Mouse (Mus musculus): ENCODE measurements around the gene Zfp869.
"Not testable (repeated sequence)": the region's sequence is repeated elsewhere in the genome, so short reads cannot be mapped to it uniquely, and the experiment has no call there.

Zfp869 gene

DNA sequence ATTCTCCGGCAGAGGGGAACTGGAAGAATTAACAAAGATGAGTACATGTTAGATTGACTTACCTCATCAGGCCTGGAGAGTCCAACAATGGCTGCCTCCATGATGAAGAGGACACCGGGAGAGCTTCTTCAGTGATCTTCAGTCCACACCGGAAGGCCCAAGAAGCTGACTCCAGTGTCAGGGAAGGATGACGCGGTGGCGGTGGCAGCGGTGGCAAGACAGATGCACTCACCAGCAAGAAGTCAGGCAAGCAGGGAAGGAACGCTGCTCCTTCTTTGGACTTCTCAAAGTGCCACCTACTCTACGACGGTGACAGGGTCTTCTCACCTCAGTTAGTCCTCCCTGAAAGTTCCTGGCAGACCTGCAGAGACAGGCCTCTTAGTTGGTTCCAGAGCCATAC lies at the start of gene Zfp869:
TSS of gene Zfp869 (minus strand) at position 101 of the 400 bp plus-strand sequence.
- not testable (repeated sequence) for DNase-seq (ENCODE audit: extremely low spot score)

DNA sequence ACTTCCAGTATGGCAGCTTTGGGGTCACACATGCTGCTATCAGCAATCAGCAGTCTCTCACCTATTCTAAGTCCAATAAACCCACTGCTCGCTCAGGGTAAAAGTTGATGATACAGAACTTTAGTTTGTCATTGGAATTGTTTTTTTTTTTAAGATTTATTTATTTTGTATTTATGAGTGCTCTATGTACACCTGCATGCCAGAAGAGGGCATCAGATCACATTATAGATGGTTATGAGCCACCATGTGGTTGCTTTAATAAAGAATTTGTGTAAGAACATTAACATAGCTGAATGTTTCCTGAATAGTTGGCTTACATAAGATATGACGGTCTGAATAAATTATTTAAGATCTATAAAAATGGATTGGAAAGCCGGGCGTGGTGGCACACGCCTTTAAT lies 47.8 kb upstream of the Zfp869 start:
- no peak for DNase-seq (ENCODE audit: extremely low spot score)

DNA sequence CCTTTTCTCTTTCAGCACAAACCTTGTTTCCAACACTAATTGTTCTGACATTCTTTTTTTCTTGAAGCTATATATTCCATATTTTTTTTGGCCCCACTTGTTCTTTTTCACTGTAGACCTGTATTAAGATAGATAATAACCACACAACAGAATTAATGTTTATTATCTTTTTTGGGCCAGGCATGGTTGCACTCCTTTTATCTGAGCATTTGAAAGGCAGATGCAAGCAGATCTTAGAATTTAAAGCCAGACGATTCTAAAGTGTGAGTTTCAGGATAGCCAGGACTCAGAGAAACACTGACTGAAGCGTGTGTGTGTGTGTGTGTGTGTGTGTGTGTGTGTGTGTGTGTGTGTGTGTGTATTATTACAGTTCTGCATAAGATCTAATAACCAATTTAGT lies 41.9 kb upstream of the Zfp869 start:
- no peak for DNase-seq (ENCODE audit: extremely low spot score)

DNA sequence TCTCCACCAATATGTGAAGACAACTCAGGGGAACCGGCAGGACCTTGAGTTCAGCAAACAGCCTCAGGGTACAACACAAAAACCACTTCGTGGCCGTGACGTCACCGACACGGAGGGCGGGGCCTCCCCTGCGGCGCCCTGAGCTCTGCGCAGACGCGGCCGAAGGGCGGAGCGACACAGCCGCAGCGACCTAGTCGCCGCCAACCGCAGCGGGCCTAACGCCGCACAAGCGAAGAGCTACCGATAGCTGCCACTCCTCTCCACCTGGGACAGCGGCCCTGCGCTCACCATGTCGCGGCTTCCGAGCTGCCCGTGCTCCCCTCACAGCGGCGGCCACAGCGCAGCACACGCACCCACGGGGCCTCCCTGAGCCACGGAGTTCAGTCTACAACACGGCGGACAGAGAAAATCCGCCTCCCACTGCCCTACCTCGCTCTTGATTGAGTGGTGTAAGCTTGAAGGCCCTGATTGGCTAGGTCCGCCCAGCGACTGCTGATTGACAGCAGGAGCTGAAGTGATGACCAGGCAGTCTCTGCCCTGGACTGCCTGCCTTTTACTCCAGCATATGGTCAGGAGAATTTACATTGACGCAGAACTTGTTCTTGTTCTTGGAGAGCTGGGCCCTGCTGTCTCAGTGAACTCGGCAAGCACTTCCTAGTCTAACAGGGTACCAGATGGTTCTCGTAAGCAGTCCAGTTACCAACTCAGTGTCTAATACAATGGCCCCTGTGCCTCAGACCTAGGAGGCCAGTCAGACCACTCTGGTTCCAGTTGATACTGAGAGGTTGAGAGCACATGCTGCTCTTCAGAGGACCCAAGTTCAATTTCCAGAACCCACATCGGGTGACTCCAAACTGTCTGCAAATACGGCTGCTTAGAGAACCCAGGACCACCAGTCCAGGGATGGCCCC lies 39.3 kb upstream of the Zfp869 start, which contains the start of gene Zfp963:
TSS of gene Zfp963 (minus strand) at position 427 of the 911 bp plus-strand sequence.
- peak; percentile 92 for DNase-seq (ENCODE audit: extremely low spot score)

DNA sequence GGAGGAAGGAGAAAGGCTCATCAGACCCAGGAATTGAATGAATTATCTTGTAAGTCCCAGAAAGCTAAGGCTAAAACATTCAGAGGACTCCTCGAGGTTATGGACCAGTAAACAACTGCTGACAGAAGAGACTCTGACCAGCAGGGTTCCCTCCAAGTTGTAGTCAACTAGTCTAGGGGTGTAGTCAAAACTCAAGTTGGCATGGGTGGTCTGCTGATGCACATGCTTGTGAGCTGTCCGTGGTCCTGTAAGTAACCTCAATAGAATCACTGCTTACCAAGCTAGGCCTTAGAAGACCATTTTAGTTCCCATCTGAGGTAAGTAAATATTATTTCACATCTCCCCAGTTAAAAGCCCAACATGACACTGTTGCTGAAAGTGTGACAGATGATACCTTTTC lies 30.7 kb upstream of the Zfp869 start:
- DNase-seq (ENCODE audit: extremely low spot score), result no peak

DNA sequence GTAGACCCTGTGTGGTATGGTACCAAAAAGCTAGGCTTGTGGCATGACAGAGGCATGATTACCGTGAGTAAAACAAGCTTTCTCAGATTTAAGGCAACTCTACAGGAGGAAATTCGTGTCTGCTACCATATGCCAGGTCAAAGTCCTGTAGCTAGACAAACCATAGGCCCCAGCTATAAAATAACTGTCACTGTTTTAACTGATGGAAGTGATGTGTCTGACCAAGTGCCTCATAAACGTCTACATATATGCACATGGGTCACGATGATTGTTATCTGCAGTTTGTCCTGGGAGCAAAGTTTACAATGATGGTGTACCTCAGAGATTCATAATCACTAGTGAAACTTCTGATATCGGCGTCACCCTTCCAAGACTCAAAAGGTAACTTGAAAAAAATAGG lies 30.2 kb upstream of the Zfp869 start:
- DNase-seq (ENCODE audit: extremely low spot score), result no peak

DNA sequence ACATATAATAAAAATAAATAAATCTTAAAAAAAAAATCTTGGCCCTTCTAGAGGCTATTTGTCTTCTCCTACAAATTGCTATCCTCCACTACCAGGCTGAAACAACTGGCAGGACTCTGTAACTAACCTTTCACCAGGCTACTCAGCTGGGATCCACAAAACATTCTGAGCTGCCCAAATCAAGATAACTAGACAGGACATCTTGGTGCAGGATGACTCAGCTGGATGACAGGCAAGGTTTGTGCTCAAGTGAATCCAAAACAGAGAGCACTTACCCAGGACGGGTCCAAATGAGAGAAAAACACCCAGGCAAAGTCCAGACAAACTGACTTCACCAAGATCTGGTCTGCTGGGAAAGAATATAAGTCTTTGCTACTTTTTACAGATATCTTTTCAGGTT lies 25.0 kb upstream of the Zfp869 start:
- no peak for DNase-seq (ENCODE audit: extremely low spot score)

DNA sequence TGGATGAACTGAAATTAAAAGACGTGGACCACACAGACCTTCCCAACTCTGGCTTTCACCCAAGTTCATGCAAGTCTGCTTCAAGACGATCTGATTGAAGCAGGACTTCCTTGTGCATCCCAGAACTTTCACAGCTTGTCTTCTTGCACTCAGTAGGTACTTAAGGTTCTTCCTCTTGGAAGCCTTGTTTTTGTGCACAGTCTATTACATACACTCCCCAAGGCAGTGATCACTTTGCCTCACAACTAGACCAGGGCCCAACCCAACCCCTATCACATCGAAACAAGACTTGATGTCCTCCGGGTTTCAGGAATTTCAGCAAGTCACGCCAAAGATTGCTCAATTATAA lies 6.7 kb upstream of the Zfp869 start:
- DNase-seq (ENCODE audit: extremely low spot score), result no peak

DNA sequence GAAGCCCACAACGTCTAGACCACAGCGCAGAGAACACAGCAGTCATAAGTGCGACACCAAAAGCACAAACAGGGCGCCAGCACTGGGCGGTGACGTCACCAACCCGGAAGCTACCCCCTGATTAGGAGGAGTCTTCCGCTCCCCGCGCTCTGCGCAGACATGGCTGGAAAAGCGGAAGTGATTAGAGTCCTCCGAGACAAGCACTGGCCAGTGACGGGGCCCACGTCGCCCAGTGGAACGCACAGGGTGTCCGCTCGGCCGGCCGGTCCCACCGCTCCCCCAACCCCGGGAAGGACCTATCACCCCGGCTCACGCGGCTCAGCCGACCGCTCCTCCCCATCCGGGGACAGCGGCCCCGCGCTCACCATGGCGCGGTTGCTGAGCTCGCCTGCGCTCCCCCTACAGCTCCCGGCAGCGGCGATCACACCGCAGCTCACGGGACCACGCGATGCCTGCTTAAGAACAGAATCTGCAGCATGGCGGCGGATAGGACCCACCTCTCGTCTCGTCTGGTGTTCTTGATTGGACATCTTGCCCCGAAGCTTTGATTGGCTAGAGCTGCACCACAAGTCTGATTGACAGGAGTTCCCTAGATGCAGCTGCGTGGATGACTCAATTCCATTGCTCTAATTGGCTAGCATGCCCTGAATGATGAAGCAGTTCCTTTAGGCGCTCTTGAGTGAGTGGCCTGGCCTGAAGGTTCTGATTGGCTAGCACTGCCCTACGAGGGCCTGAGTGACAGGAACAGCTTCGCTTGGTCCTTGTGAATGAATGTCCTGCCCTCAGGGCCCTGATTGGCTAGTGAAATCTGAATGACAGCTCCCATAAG lies 6.1 kb upstream of the Zfp869 start:
- DNase-seq (ENCODE audit: extremely low spot score), result peak; percentile 89

DNA sequence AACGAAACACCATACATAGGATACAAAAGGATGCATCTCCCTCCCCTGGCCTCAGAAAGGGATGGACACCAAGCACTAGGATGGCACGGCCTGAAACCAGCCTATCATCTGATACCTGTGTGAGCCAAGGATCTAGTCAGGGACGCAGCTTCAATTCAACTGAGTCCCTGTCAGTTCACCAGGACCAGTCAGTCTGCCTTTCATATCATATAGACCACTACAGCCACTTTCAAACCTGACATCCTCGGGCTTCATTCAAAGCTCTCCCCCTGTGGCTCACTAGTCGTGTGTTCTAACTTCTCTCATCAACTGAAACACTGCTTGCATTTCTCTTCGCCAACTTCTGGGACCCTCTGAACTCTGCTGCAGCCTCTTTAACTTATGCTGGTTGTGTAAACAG lies 4.8 kb upstream of the Zfp869 start:
- DNase-seq (ENCODE audit: extremely low spot score), result no peak

DNA sequence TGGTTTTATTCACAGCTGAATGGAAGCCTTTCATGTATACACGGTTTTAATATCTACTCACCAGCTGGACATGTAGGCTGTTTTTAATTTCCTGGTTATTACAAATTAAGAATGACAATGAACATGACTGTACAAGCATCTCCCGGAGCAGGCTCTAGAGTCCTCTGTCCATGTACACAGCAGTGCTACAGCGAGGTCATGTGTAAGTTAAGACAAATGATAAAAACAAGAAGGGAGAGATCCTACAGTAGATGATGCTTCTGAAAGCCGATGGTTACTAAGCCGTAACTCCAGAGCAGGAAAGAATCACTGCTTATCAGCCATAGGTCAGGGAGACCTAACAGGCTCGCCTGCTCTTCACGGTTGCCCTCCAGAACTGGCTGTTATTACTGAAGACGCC lies 3.0 kb upstream of the Zfp869 start:
- no peak for DNase-seq (ENCODE audit: extremely low spot score)

DNA sequence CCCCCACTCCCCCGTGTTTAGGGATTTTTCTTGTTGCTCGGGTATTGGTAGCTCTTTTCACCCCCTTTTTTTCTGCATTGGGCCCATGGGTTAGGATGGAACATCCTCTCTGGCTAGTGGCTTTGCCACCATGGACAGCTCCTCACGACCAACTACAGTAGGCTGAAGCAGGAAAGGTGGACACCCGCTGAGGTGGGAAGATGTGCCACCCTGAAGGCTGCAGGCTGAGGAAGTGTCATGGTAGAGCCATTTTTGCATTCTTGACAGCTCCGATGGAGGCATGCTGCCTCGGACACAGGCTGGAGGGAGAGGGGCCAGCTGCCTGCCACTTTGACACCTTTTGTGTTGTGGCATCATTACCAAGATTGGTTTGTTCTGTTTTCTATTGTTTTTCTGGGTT lies 8.7 kb downstream of the Zfp869 start:
- no peak for DNase-seq (ENCODE audit: extremely low spot score)

DNA sequence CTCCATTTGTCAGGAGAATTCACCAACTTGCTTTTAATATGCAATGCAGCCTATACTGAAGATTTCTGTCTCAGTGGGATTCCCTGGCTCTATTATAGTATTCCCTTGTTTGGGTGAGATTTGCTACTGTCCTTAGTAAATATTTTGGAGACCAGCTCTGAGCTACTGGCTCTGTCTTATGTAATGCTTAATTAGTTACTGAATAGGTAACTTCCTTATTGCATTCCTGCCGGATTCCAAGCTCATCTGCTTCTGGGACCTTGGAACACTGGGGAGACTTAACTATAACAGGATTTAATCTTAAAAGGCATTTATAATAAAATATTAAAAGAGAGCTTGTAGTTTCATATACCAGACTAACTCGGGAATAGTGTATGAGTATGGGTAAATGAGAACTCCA lies 45.5 kb downstream of the Zfp869 start:
- not testable (repeated sequence) for DNase-seq (ENCODE audit: extremely low spot score)

DNA sequence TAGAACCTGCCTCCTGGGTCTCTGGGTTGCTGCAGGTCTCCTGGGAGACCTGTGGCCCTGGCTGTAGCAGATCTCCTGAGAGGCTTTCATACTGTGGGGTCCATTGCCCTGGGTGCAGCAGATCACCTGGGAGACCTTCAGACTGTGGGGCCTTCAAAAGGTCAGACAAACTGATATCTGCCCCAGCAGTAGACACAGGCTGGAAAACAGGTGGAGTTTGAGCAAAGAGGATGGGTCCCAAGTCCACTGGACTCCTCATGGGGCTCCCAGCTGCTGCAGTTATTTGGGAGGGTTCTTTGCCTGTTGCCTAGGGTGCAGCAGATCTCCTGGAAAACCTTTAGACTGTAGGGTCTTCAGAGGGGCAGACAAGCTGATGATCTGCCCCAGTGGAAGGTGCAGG lies 49.2 kb downstream of the Zfp869 start:
- no peak for DNase-seq (ENCODE audit: extremely low spot score)

Measured in embryo, embryonic 9.5 days (tissue).